Mouse (Mus musculus) hindbrain, embryonic 12.5 days (tissue): ENCODE results near the gene Gm21887. TPM values are rescaled to one million over a fixed set of nuclear protein-coding genes. Genes with fewer than 3 reads are reported as not detected.
"Not testable (repeated sequence)": the region's sequence is repeated elsewhere in the genome, so short reads cannot be mapped to it uniquely, and the experiment has no call there.

ENCODE experiments used
- ATAC-seq: fragments of 200-750 bp; cut with Nextera tagmentation; 2 replicates; pipeline ENCODE4 v1.8.0; 2017; ENCODE audit warnings: moderate TSS enrichment; ENCODE audit not compliant: low FRiP score
- H3K27ac ChIP-seq: fragments of 300-500 bp; sonication (generic); 2 replicates; pipeline ENCODE4 v1.5.1; 2016; ENCODE audit warnings: mild to moderate bottlenecking
- H3K27me3 ChIP-seq: fragments of 300-500 bp; sonication (generic); 2 replicates; pipeline ENCODE4 v1.6.1; 2016; ENCODE audit warnings: mild to moderate bottlenecking
- H3K36me3 ChIP-seq: fragments of 300-500 bp; sonication (generic); 2 replicates; pipeline ENCODE4 v1.6.1; 2016; ENCODE audit warnings: mild to moderate bottlenecking
- H3K4me1 ChIP-seq: fragments of 300-500 bp; sonication (generic); 2 replicates; pipeline ENCODE4 v1.6.1; 2016
- H3K4me2 ChIP-seq: fragments of 300-500 bp; sonication (generic); replicated peaks from 2 replicates; pipeline ENCODE4 v1.6.1; 2016; ENCODE audit warnings: mild to moderate bottlenecking
- H3K4me3 ChIP-seq: fragments of 300-500 bp; sonication (generic); 2 replicates; pipeline ENCODE4 v1.5.1; 2016; ENCODE audit warnings: mild to moderate bottlenecking
- H3K9ac ChIP-seq: fragments of 300-500 bp; sonication (generic); 2 replicates; pipeline ENCODE4 v1.6.1; 2016; ENCODE audit warnings: mild to moderate bottlenecking, moderate library complexity
- H3K9me3 ChIP-seq: fragments of 300-500 bp; sonication (generic); replicated peaks from 2 replicates; pipeline ENCODE4 v1.6.1; 2016; ENCODE audit warnings: mild to moderate bottlenecking
- WGBS: fragments of 180-500 bp; shearing (Covaris S2); methylation state at CpG from one replicate; pipeline ENCODE4 v1.1.7; 2016; 5-methylcytosine and 5-hydroxymethylcytosine counted together
- polyA plus RNA-seq: library from polyadenylated mRNA; unstranded; fragments of >200 nt; fragmentation: Nextera tagmentation; extraction: Ambion mirVana; gene quantifications from 2 replicates; pipeline ENCODE4 v1.2.1, GENCODE M21; 2016

Gm21887 gene
- polyA plus RNA-seq, 1 experiment from 2014 or later = 249 TPM

DNA sequence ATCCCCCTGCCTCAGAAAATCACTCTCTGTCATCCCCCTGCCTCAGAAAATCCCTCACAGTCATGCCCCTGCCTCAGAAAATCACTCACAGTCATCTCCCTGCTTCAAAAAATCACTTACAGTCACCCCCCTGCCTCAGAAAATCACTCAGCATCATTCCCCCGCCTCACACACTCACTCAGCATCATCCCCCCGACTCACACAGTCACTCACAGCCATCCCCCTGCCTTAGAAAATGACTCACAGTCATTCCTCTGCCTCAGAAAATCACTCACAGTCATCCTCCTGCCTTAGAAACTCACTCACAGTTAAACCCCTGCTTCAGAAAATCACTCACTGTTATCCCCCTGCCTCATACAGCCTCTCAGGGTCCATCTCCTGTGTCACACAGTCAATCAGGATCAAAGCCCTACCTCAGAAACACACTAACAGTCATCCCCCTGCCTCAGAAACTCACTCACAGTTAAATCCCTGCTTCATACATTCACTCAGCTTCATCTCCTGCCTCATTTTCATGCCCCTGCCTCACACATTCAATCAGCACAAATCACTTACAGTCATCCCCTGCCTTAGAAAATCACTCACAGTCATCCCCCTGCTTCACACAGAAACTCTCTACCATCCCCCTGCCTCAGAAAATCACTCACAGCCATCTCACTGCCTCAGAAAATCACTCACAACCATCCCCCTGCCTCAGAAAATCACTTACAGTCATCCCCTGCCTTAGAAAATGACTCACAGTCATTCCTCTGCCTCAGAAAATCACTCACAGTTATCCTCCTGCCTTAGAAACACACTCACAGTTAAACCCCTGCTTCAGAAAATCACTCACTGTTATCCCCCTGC, 14.4 kb upstream of the Gm21887 start:
- not testable (repeated sequence) for ATAC-seq, H3K9ac ChIP-seq, H3K9me3 ChIP-seq, H3K36me3 ChIP-seq, H3K27ac ChIP-seq, H3K27me3 ChIP-seq, H3K4me2 ChIP-seq, H3K4me3 ChIP-seq, H3K4me1 ChIP-seq
- 21% methylated on average over 2 of the region's 2 CpGs for WGBS

DNA sequence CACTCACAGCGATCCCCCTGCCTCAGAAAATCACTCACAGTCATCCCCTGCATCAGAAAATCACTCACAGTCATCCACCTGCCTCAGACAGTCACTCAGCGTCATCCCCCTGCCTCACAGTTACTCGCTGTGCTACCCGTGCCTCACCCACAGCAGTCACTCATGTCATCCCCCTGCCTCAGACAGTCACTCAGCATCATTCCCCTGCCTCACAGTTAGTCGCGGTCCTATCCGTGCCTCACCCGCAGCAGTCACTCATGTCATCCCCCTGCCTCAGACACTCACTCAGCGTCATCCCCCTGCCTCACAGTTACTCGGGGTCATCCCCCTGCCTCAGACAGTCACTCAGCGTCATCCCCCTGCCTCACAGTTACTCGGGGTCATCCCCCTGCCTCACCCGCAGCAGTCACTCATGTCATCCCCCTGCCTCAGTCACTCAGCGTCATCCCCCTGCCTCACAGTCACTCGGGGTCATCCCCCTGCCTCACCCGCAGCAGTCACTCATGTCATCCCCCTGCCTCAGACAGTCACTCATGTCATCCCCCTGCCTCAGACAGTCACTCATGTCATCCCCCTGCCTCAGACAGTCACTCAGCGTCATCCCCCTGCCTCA, 13.4 kb upstream of the Gm21887 start:
- not testable (repeated sequence) for H3K27ac ChIP-seq, H3K4me1 ChIP-seq, H3K9me3 ChIP-seq, H3K9ac ChIP-seq, ATAC-seq, H3K27me3 ChIP-seq, H3K4me3 ChIP-seq, H3K4me2 ChIP-seq, H3K36me3 ChIP-seq
- no CpG with 5 or more reads among the region's 17 CpGs for WGBS

DNA sequence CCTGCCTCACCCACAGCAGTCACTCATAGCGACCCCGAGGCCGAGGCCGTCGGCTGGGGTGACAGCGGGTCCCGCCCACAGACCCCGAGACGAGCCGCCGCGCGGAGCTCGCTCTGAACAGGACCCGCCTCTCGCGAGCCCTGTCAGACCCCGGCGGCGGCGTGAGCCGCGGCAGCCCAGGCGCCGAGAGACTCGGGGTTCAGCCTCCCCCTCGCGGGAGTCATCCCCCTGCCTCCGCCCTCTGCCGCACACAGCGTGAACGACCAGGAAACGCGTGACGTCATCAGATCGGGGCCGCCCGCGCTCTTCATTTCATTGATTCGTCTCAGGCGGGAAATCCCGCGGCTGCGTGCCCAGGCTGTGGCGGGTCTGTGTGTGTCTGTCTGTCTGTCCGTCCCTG, 12.5 kb upstream of the Gm21887 start:
- not testable (repeated sequence) for H3K4me2 ChIP-seq, H3K9me3 ChIP-seq, H3K27ac ChIP-seq, H3K4me3 ChIP-seq, H3K9ac ChIP-seq, H3K27me3 ChIP-seq, H3K36me3 ChIP-seq, ATAC-seq, H3K4me1 ChIP-seq
- no CpG with 5 or more reads among the region's 46 CpGs for WGBS

DNA sequence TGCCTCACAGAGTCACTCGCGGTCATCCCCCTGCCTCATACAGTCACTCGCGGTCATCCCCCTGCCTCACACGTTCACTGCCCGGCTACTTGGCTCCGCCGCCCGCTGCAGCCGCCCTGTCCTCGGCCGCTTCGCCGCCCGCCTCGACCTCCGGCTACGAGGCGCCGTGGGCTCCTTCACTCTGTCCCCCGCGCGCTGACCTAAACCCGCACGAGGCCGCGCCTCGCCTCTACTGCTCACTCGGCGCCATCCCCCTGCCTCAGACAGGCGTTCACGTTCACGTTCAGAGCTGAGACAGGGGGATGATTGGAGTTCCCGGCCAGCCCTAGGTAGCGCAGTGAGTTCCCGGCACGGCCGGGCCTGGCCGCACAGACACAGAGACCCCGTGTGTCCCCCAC, 12.0 kb upstream of the Gm21887 start:
- peak overlapping the region; percentile 77; the same call in 1 of the 2 replicates for H3K27ac ChIP-seq
- 26% methylated on average over 4 of the region's 40 CpGs for WGBS
- H3K4me3 ChIP-seq = peak overlapping the region; percentile 23; the same call in 1 of the 2 replicates
- H3K4me2 ChIP-seq = peak overlapping the region; percentile 47
- H3K36me3 ChIP-seq, ATAC-seq, H3K27me3 ChIP-seq, H3K9ac ChIP-seq, H3K4me1 ChIP-seq, H3K9me3 ChIP-seq: not testable (repeated sequence)

DNA sequence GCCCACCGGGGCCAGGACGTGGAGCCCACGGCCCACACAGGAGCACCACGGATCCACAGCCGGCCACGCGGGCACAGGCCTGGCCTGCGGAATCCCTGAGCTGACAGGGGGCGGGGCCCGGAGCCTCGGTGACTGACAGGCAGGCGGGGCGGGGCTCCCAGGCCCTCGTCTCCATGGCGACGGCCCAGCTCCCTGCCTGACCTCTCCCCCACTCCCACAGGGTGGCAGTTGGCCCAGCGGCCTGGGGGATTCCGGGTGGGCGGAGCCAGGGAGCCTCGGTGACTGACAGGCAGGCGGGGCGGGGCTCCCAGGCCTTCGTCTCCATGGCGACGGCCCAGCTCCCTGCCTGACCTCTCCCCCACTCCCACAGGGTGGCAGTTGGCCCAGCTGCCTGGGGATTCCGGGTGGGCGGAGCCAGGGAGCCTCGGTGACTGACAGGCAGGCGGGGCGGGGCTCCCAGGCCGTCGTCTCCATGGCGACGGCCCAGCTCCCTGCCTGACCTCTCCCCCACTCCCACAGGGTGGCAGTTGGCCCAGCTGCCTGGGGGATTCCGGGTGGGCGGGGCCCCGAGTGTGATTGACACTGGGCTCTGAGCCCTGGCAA, 11.5 kb upstream of the Gm21887 start:
- Histone ChIP-seq H3K27ac (peak overlapping the region; percentile 77; the same call in 1 of the 2 replicates), H3K4me3 (peak overlapping the region; percentile 23; the same call in 1 of the 2 replicates), H3K4me2 (peak overlapping the region; percentile 47)

DNA sequence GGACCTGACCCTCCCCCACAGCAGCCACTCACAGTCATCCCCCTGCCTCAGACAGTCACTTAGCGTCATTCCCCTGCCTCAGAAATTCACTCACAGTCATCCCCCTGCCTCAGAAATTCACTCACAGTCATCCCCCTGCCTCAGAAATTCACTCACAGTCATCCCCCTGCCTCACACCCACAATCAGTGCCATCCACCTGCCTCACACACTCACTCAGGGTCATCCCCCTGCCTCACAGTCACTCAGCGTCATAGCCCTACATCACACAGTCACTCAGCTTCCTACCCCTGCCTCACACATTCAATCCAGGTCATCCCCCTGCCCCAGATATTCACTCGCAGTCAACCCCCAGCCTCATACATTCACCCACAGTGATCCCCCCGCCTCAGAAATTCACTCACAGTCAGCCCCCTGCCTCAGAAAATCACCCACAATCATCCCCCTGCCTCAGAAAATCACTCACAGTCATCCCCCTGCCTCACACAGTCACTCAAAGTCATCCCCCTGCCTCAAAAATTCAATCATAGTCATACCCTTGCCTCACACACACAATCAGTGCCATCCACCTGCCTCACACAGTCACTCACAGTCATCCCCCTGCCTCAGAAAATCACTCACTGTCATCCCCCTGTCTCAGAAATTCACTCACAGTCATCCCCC, 10.8 kb upstream of the Gm21887 start:
- H3K4me2 ChIP-seq, ATAC-seq, H3K27ac ChIP-seq, H3K36me3 ChIP-seq, H3K27me3 ChIP-seq, H3K9me3 ChIP-seq, H3K4me1 ChIP-seq, H3K9ac ChIP-seq, H3K4me3 ChIP-seq: not testable (repeated sequence)
- WGBS = 8% methylated on average over 2 of the region's 4 CpGs

More for the DNA sequence above, 11.5 kb upstream of the Gm21887 start:
- not testable (repeated sequence) for H3K9me3 ChIP-seq, H3K4me1 ChIP-seq, H3K27me3 ChIP-seq, H3K9ac ChIP-seq, H3K36me3 ChIP-seq
- peak; percentile 91 for ATAC-seq
- whole genome bisulfite sequencing = 10% methylated on average over 8 of the region's 37 CpGs

DNA sequence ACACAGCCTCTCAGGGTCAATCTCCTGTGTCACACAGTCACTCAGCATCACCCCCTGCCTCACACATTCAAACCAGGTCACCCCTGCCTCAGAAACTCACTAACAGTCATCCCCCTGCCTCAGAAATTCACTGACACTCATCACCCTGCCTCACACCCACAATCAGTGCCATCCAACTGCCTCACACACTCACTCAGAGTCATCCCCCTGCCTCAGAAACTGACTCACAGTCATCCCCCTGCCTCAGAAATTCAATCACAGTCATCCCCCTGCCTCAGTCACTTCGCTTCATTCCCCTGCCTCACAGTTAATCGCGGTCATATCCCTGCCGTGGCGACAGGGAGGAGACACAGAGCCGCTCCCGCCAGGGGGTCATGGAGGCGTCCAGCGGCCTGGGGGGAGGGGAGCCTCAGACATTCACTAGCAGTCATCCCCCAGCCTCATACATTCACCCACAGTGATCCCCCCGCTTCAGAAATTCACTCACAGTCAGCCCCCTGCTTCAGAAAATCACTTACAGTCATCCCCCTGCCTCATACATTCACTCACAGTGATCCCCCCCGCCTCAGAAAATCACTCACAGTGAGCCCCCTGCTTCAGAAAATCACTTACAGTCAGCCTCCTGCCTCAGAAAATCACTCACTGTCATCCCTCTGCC, 10.1 kb upstream of the Gm21887 start:
- WGBS = 45% methylated on average over 6 of the region's 11 CpGs
- H3K4me3 ChIP-seq, ATAC-seq, H3K9ac ChIP-seq, H3K27me3 ChIP-seq, H3K4me1 ChIP-seq, H3K4me2 ChIP-seq, H3K27ac ChIP-seq, H3K36me3 ChIP-seq, H3K9me3 ChIP-seq: not testable (repeated sequence)

DNA sequence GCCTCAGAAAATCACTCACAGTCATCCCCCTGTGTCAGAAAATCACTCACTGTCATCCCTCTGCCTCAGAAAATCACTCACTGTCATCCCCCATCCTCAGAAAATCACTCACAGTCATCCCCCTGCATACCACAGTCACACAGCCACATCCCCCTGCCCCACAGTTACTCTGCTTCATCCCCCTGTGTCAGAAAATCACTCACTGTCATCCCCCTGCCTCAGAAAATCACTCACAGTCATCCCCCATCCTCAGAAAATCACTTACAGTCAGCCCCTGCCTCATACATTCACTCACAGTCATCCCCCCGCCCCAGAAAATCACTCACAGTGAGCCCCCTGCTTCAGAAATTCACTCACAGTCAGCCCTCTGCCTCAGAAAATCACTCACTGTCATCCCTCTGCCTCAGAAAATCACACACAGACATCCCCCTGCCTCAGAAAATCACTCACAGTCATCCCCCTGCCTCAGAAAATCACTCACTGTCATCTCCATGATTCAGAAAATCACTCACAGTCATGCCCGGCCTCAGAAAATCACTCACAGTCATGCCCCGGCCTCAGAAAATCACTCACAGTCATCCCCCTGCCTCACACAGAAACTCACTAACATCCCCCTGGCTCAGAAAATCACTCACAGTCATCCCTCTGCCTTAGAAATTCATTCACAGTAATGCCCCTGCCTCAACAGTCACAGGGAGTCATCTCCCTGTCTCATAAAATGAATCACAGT, 9.4 kb upstream of the Gm21887 start:
- ATAC-seq, H3K4me2 ChIP-seq, H3K27me3 ChIP-seq, H3K9ac ChIP-seq, H3K27ac ChIP-seq, H3K4me1 ChIP-seq, H3K9me3 ChIP-seq, H3K4me3 ChIP-seq, H3K36me3 ChIP-seq: not testable (repeated sequence)
- WGBS = no CpG with 5 or more reads among the region's 3 CpGs

DNA sequence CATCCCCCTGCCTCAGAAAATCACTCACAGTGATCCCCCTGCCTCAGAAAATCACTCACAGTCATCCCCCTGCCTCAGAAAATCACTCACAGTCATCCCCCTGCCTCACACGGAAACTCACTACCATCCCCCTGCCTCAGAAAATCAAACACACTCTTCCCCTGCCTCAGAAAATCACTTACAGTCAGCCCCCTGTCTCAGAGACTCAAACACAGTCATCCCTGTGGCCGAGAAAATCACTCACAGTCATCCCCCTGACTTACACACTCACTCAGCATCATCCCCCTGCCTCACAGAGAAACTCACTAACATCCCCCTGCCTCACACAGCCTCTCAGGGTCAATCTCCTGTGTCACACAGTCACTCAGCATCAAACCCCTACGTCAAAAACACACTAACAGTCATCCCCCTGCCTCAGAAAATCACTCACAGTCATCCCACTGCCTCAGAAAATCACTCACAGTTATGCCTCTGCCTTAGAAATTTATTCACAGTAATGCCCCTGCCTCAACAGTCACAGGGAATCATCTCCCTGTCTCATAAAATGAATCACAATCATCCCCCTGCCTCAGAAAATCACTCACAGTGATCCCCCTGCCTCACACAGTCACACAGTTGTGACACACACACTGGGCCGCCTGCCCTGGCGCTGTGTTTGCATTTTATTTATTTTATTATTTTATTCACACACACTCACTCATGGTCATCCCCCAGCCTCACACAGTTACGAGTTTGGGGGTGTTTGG, 8.6 kb upstream of the Gm21887 start:
- H3K4me2 ChIP-seq, H3K36me3 ChIP-seq, H3K9me3 ChIP-seq, H3K9ac ChIP-seq, H3K27me3 ChIP-seq, ATAC-seq, H3K4me3 ChIP-seq, H3K27ac ChIP-seq, H3K4me1 ChIP-seq: not testable (repeated sequence)
- WGBS = 46% methylated on average over 6 of the region's 6 CpGs

DNA sequence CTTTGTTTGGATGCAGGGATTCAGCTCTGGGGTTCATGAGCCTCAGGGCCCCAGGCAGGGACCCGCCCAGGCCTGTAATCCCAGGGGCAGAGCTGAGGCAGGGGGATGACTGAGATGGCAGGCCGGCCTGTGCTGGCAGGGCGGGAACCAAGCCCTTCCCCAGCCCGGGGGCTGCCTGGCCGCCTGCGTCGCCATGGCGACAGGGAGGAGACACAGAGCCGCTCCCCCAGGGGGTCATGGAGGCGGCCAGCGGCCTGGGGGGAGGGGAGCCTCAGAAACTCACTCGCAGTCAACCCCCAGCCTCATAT, 8.1 kb upstream of the Gm21887 start:
- WGBS = 35% methylated on average over 5 of the region's 12 CpGs
- not testable (repeated sequence) for H3K27ac ChIP-seq, H3K4me2 ChIP-seq, H3K36me3 ChIP-seq, H3K9me3 ChIP-seq, ATAC-seq, H3K4me1 ChIP-seq, H3K9ac ChIP-seq, H3K4me3 ChIP-seq, H3K27me3 ChIP-seq

DNA sequence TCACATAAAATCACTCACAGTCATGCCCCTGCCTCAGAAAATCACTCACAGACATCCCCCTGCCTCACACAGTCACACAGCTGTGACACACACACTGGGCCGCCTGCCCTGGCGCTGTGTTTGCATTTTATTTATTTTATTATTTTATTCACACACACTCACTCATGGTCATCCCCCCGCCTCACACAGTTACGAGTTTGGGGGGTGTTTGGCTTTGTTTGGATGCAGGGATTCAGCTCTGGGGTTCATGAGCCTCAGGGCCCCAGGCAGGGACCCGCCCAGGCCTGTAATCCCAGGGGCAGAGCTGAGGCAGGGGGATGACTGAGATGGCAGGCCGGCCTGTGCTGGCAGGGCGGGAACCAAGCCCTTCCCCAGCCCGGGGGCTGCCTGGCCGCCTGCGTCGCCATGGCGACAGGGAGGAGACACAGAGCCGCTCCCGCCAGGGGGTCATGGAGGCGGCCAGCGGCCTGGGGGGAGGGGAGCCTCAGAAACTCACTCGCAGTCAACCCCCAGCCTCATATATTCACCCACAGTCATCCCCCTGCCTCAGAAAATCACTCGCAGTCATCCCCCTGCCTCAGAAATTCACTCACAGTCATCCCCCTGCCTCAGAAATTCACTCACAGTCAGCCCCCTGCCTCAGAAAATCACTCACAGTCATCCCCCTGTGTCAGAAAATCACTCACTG, 6.8 kb upstream of the Gm21887 start:
- not testable (repeated sequence) for H3K9ac ChIP-seq, H3K4me1 ChIP-seq, H3K36me3 ChIP-seq, H3K27ac ChIP-seq, H3K4me3 ChIP-seq, H3K27me3 ChIP-seq, H3K4me2 ChIP-seq
- ATAC-seq = peak; percentile 73
- 40% methylated on average over 10 of the region's 18 CpGs for WGBS
- H3K9me3 ChIP-seq = peaks cover 17% of the 10 kb centered on the region
